8 mouse cellular contexts compared by ENCODE assay signal in genomic region chr16:30873493-30874211, GRCm38 (mm10).
DNase-seq lines count a peak whose midpoint lies in the region; ATAC-seq and TF ChIP-seq lines count a peak whose summit lies in the region.

No protein-coding gene starts in this region.

- H3K27me3 ChIP-seq in embryonic facial prominence, embryonic 14.5 days (replicated peaks; ENCODE audit: control insufficient read depth, insufficient read depth, low read length) = no peaks in the 10 kb centered on the region
- no peaks in the 10 kb centered on the region for H3K27me3 ChIP-seq in heart, embryonic 13.5 days (replicated peaks)
- H3K27me3 ChIP-seq in kidney, postnatal 0 days (ENCODE audit: insufficient read depth, low read length) = no peaks in the 10 kb centered on the region

- H3K4me1 ChIP-seq in embryonic facial prominence, embryonic 14.5 days (ENCODE audit: control insufficient read depth, insufficient read depth, low read length) = peaks cover 9% of the 10 kb centered on the region; the same call in 1 of the 2 replicates
- H3K4me1 ChIP-seq in heart, embryonic 13.5 days = peaks cover 32% of the 10 kb centered on the region
- peaks cover 22% of the 10 kb centered on the region for H3K4me1 ChIP-seq in kidney, postnatal 0 days (replicated peaks; ENCODE audit: insufficient read depth, low read length)

- no peak overlapping the region for H3K27ac ChIP-seq in embryonic facial prominence, embryonic 14.5 days (replicated peaks; ENCODE audit: low read depth, low read length)
- no peak overlapping the region; the same call in 1 of the 2 replicates for H3K27ac ChIP-seq in heart, embryonic 13.5 days (replicated peaks)
- no peak overlapping the region for H3K27ac ChIP-seq in kidney, postnatal 0 days

- H3K4me2 ChIP-seq in embryonic facial prominence, embryonic 14.5 days (ENCODE audit: low read depth, low read length) = 0 out of 2 replicates have a peak overlapping the region, but pooled peaks have one; percentile 8
- H3K4me2 ChIP-seq in heart, embryonic 13.5 days = peak overlapping the region; percentile 33
- H3K4me2 ChIP-seq in kidney, postnatal 0 days (ENCODE audit: low read length) = peak overlapping the region; percentile 30

- 33% methylated on average over 26 of the region's 26 CpGs for WGBS in embryonic facial prominence, embryonic 14.5 days
- WGBS in heart, embryonic 13.5 days = 43% methylated on average over 26 of the region's 26 CpGs
- WGBS in kidney, postnatal 0 days = 32% methylated on average over 26 of the region's 26 CpGs

- no peak overlapping the region for H3K4me3 ChIP-seq in embryonic facial prominence, embryonic 14.5 days (ENCODE audit: low read depth, low read length)
- H3K4me3 ChIP-seq in heart, embryonic 13.5 days = no peak overlapping the region
- H3K4me3 ChIP-seq in kidney, postnatal 0 days (replicated peaks; ENCODE audit: low read depth, low read length) = no peak overlapping the region

- peak; percentile 74 for ATAC-seq in embryonic facial prominence, embryonic 14.5 days (ENCODE audit: low read depth)
- ATAC-seq in heart, embryonic 13.5 days (ENCODE audit: extremely low read depth, insufficient number of reproducible peaks, low FRiP score, low TSS enrichment) = no peak
- no peak for ATAC-seq in kidney, postnatal 0 days (replicated peaks; ENCODE audit: low FRiP score, low read depth)
- peak; percentile 74 for ATAC-seq in megakaryocyte, adult 5-6 weeks (ENCODE audit: poor library complexity, severe bottlenecking)

- TF ChIP-seq CTCF in kidney, postnatal 0 days (IDR thresholded peaks at IDR 0.05; ENCODE audit: low read depth) = no peak

- DNase-seq in cerebellum, adult 18-20 months = peak; percentile 5
- no peak for DNase-seq in cerebellum, adult 11-12 months
- DNase-seq in embryonic facial prominence, embryonic 14.5 days (ENCODE audit: low spot score) = peak; percentile 43
- peak; percentile 42 for DNase-seq in kidney, postnatal 0 days (ENCODE audit: low spot score)
- DNase-seq in frontal cortex, adult 2 months (ENCODE audit: extremely low spot score in 1 of 2, low spot score in 1 of 2) = no peak
- no peak for DNase-seq in thymus, postnatal 14 days

- H3K36me3 ChIP-seq in embryonic facial prominence, embryonic 14.5 days (ENCODE audit: control insufficient read depth, insufficient read depth, low read length) = no peaks in the 10 kb centered on the region
- H3K36me3 ChIP-seq in heart, embryonic 13.5 days = no peaks in the 10 kb centered on the region
- no peaks in the 10 kb centered on the region for H3K36me3 ChIP-seq in kidney, postnatal 0 days (ENCODE audit: insufficient read depth, low read length)

- no peaks in the 10 kb centered on the region for H3K9me3 ChIP-seq in embryonic facial prominence, embryonic 14.5 days (ENCODE audit: control insufficient read depth, low read length)
- H3K9me3 ChIP-seq in heart, embryonic 13.5 days = no peaks in the 10 kb centered on the region
- H3K9me3 ChIP-seq in kidney, postnatal 0 days (replicated peaks; ENCODE audit: low read length) = no peaks in the 10 kb centered on the region

- H3K9ac ChIP-seq in embryonic facial prominence, embryonic 14.5 days (ENCODE audit: low read depth, low read length) = no peak overlapping the region
- H3K9ac ChIP-seq in heart, embryonic 13.5 days = no peak overlapping the region
- H3K9ac ChIP-seq in kidney, postnatal 0 days (ENCODE audit: low read depth, low read length) = no peak overlapping the region

Comparison
In these comparisons a context has a peak if more than half of its experiments do, and no peak if none do; other contexts are left out.
1. DNase-seq: peak in cerebellum, adult 18-20 months (2 of 2), embryonic facial prominence, embryonic 14.5 days (single experiment) and kidney, postnatal 0 days (single experiment); none in cerebellum, adult 11-12 months (single experiment), frontal cortex, adult 2 months (0 of 2) and thymus, postnatal 14 days (single experiment).
2. ATAC-seq: peak in embryonic facial prominence, embryonic 14.5 days (single experiment) and megakaryocyte, adult 5-6 weeks (single experiment); none in heart, embryonic 13.5 days (single experiment) and kidney, postnatal 0 days (single experiment).
3. Peak in every context shown above with its lines, with median percentiles within 50 percentile points of each other: H3K4me2 ChIP-seq.